ENCODE assay signal across 20 mouse cellular contexts in genomic region chr12:108226941-108227340, GRCm38 (mm10). TPM values are rescaled to one million over a fixed set of nuclear protein-coding genes. Genes with fewer than 3 reads are reported as not detected.
A peak's percentile ranks its signal among the peaks of the same experiment; 100 is the strongest.
DNase-seq lines count a peak whose midpoint lies in the region; ATAC-seq lines count a peak whose summit lies in the region.
"Had no signal": no experiment of that assay in that cellular context is flagged by ENCODE, and none has a peak within 500 bp of the region (broad histone marks: within the 10 kb centered on the region; RNA-seq: fewer than 3 reads in every experiment).

No protein-coding gene starts in this region.

- 92% methylated on average over 12 of the region's 12 CpGs for WGBS in forebrain, embryonic 12.5 days
- WGBS in forebrain, embryonic 14.5 days = 90% methylated on average over 12 of the region's 12 CpGs
- 88% methylated on average over 12 of the region's 12 CpGs for WGBS in midbrain, embryonic 11.5 days
- 91% methylated on average over 12 of the region's 12 CpGs for WGBS in midbrain, embryonic 13.5 days
- WGBS in intestine, embryonic 16.5 days = 88% methylated on average over 12 of the region's 12 CpGs

- no peak overlapping the region for H3K27ac ChIP-seq in forebrain, embryonic 12.5 days
- H3K27ac ChIP-seq in forebrain, embryonic 14.5 days (ENCODE audit: low read depth, low read length) = no peak overlapping the region
- no peak overlapping the region for H3K27ac ChIP-seq in midbrain, embryonic 11.5 days (ENCODE audit: low read depth, low read length)
- no peak overlapping the region for H3K27ac ChIP-seq in midbrain, embryonic 13.5 days
- no peak overlapping the region for H3K27ac ChIP-seq in intestine, embryonic 16.5 days (ENCODE audit: low read length)
- H3K27ac ChIP-seq: embryonic facial prominence, embryonic 15.5 days; limb, embryonic 12.5 days; midbrain, embryonic 15.5 days had no signal

- no peaks in the 10 kb centered on the region for H3K36me3 ChIP-seq in forebrain, embryonic 12.5 days (replicated peaks)
- H3K36me3 ChIP-seq in forebrain, embryonic 14.5 days (ENCODE audit: control insufficient read depth, insufficient read depth, low read length) = no peaks in the 10 kb centered on the region
- H3K36me3 ChIP-seq in midbrain, embryonic 11.5 days (ENCODE audit: control insufficient read depth, insufficient read depth, low read length) = no peaks in the 10 kb centered on the region
- H3K36me3 ChIP-seq in midbrain, embryonic 13.5 days = no peaks in the 10 kb centered on the region
- H3K36me3 ChIP-seq in intestine, embryonic 16.5 days (ENCODE audit: control insufficient read depth, insufficient read depth, low read length) = no peaks in the 10 kb centered on the region
- H3K36me3 ChIP-seq: embryonic facial prominence, embryonic 15.5 days; limb, embryonic 12.5 days; midbrain, embryonic 15.5 days; neural tube, embryonic 13.5 days had no signal

- H3K9me3 ChIP-seq in forebrain, embryonic 12.5 days = no peaks in the 10 kb centered on the region
- H3K9me3 ChIP-seq in forebrain, embryonic 14.5 days (replicated peaks; ENCODE audit: control insufficient read depth, low read length) = no peaks in the 10 kb centered on the region
- H3K9me3 ChIP-seq in midbrain, embryonic 11.5 days (ENCODE audit: control insufficient read depth, low read length) = no peaks in the 10 kb centered on the region
- no peaks in the 10 kb centered on the region for H3K9me3 ChIP-seq in midbrain, embryonic 13.5 days
- no peaks in the 10 kb centered on the region for H3K9me3 ChIP-seq in intestine, embryonic 16.5 days (ENCODE audit: control insufficient read depth, low read length)
- H3K9me3 ChIP-seq: embryonic facial prominence, embryonic 15.5 days; limb, embryonic 12.5 days; midbrain, embryonic 15.5 days; neural tube, embryonic 13.5 days had no signal

- 0 out of 2 replicates have a peak overlapping the region, but pooled peaks have one; percentile 17 for H3K9ac ChIP-seq in forebrain, embryonic 12.5 days
- H3K9ac ChIP-seq in forebrain, embryonic 14.5 days (ENCODE audit: low read length) = no peak overlapping the region
- H3K9ac ChIP-seq in midbrain, embryonic 11.5 days (ENCODE audit: low read length) = no peak overlapping the region
- H3K9ac ChIP-seq in midbrain, embryonic 13.5 days (replicated peaks) = no peak overlapping the region
- no peak overlapping the region for H3K9ac ChIP-seq in intestine, embryonic 16.5 days (ENCODE audit: low read depth, low read length)
- H3K9ac ChIP-seq: embryonic facial prominence, embryonic 15.5 days; limb, embryonic 12.5 days; liver, postnatal 0 days; midbrain, embryonic 15.5 days; neural tube, embryonic 13.5 days had no signal

- no peak for ATAC-seq in forebrain, embryonic 12.5 days (ENCODE audit: low FRiP score)
- no peak for ATAC-seq in forebrain, embryonic 14.5 days
- no peak for ATAC-seq in midbrain, embryonic 11.5 days (ENCODE audit: low FRiP score)
- ATAC-seq in midbrain, embryonic 13.5 days = no peak
- no peak for ATAC-seq in intestine, embryonic 16.5 days
- ATAC-seq: inflammation-experienced regulatory T-cells, adult 6 months; liver, postnatal 0 days; lung, postnatal 0 days; midbrain, embryonic 15.5 days had no signal

- H3K4me1 ChIP-seq in forebrain, embryonic 12.5 days = peaks cover 81% of the 10 kb centered on the region
- peaks cover 26% of the 10 kb centered on the region for H3K4me1 ChIP-seq in forebrain, embryonic 14.5 days (ENCODE audit: control insufficient read depth, insufficient read depth, low read length)
- H3K4me1 ChIP-seq in midbrain, embryonic 11.5 days (ENCODE audit: control insufficient read depth, insufficient read depth, low read length) = peaks cover 38% of the 10 kb centered on the region
- peaks cover 86% of the 10 kb centered on the region for H3K4me1 ChIP-seq in midbrain, embryonic 13.5 days (replicated peaks)
- H3K4me1 ChIP-seq in intestine, embryonic 16.5 days (ENCODE audit: control insufficient read depth, insufficient read depth, low read length) = peaks cover 31% of the 10 kb centered on the region

- DNase-seq in forebrain, embryonic 14.5 days (ENCODE audit: low spot score) = no peak
- DNase-seq in midbrain, embryonic 11.5 days (ENCODE audit: low spot score, missing footprints) = peak; percentile 73
- peak; percentile 89 for DNase-seq in cerebellum, adult 9-10 months
- no peak for DNase-seq in kidney, postnatal 25 days
- DNase-seq: adrenal gland, postnatal 25 days; kidney, adult 8-10 months; kidney, postnatal 14 days; layer of hippocampus, postnatal 36 days; liver, postnatal 0 days had no signal

- no peak overlapping the region for H3K4me2 ChIP-seq in forebrain, embryonic 12.5 days
- no peak overlapping the region for H3K4me2 ChIP-seq in forebrain, embryonic 14.5 days (ENCODE audit: low read length)
- H3K4me2 ChIP-seq in midbrain, embryonic 11.5 days = no peak overlapping the region
- H3K4me2 ChIP-seq in midbrain, embryonic 13.5 days (replicated peaks) = no peak overlapping the region
- no peak overlapping the region for H3K4me2 ChIP-seq in intestine, embryonic 16.5 days (ENCODE audit: low read depth, low read length)
- H3K4me2 ChIP-seq: embryonic facial prominence, embryonic 15.5 days; limb, embryonic 12.5 days; liver, embryonic 11.5 days; midbrain, embryonic 15.5 days; neural tube, embryonic 13.5 days had no signal

- H3K4me3 ChIP-seq in forebrain, embryonic 12.5 days (replicated peaks) = no peak overlapping the region
- no peak overlapping the region for H3K4me3 ChIP-seq in forebrain, embryonic 14.5 days (ENCODE audit: low read depth, low read length)
- no peak overlapping the region for H3K4me3 ChIP-seq in midbrain, embryonic 11.5 days (ENCODE audit: low read depth, low read length)
- no peak overlapping the region for H3K4me3 ChIP-seq in midbrain, embryonic 13.5 days (replicated peaks)
- no peak overlapping the region for H3K4me3 ChIP-seq in intestine, embryonic 16.5 days (ENCODE audit: low read length)
- H3K4me3 ChIP-seq: embryonic facial prominence, embryonic 15.5 days; limb, embryonic 12.5 days; midbrain, embryonic 15.5 days; myocyte; neural tube, embryonic 13.5 days had no signal

- no peaks in the 10 kb centered on the region for H3K27me3 ChIP-seq in forebrain, embryonic 12.5 days
- no peaks in the 10 kb centered on the region for H3K27me3 ChIP-seq in forebrain, embryonic 14.5 days (replicated peaks; ENCODE audit: control insufficient read depth, insufficient read depth, low read length)
- H3K27me3 ChIP-seq in midbrain, embryonic 11.5 days (ENCODE audit: control insufficient read depth, insufficient read depth, low read length) = no peaks in the 10 kb centered on the region
- no peaks in the 10 kb centered on the region for H3K27me3 ChIP-seq in midbrain, embryonic 13.5 days
- H3K27me3 ChIP-seq in intestine, embryonic 16.5 days (replicated peaks; ENCODE audit: control insufficient read depth, insufficient read depth, low read length) = no peaks in the 10 kb centered on the region
- H3K27me3 ChIP-seq: embryonic facial prominence, embryonic 15.5 days; midbrain, embryonic 15.5 days; neural tube, embryonic 13.5 days had no signal

RNA-seq across cellular contexts. Expression of gene Ccnk, which starts 47.6 kb away (rescaled TPM):
- polyA plus RNA-seq in forebrain, embryonic 12.5 days (2016; fragmentation: Nextera tagmentation; extraction: Ambion mirVana) = 4.7 and 5.4 TPM in 2 replicates
- polyA plus RNA-seq in forebrain, embryonic 14.5 days (2014; fragmentation: Nextera tagmentation; extraction: Ambion mirVana) = 8.4 and 10.7 TPM in 2 replicates
- 8.1 and 9.0 TPM in 2 replicates for polyA plus RNA-seq in midbrain, embryonic 11.5 days (2014; fragmentation: Nextera tagmentation; extraction: Ambion mirVana)
- 4.4 and 4.7 TPM in 2 replicates for polyA plus RNA-seq in midbrain, embryonic 13.5 days (2015; fragmentation: Nextera tagmentation; extraction: Ambion mirVana)
- polyA plus RNA-seq in intestine, embryonic 16.5 days (2015; fragmentation: Nextera tagmentation; extraction: Ambion mirVana) = 1.9 and 2.2 TPM in 2 replicates

RNA-seq across cellular contexts. Expression of gene Setd3, which starts 47.8 kb away (rescaled TPM):
- polyA plus RNA-seq in forebrain, embryonic 12.5 days (2016; fragmentation: Nextera tagmentation; extraction: Ambion mirVana) = 103 and 112 TPM in 2 replicates
- polyA plus RNA-seq in forebrain, embryonic 14.5 days (2014; fragmentation: Nextera tagmentation; extraction: Ambion mirVana) = 85.9 and 88.9 TPM in 2 replicates
- 83.3 and 92.0 TPM in 2 replicates for polyA plus RNA-seq in midbrain, embryonic 11.5 days (2014; fragmentation: Nextera tagmentation; extraction: Ambion mirVana)
- 93.6 and 96.6 TPM in 2 replicates for polyA plus RNA-seq in midbrain, embryonic 13.5 days (2015; fragmentation: Nextera tagmentation; extraction: Ambion mirVana)
- 89.8 and 90.8 TPM in 2 replicates for polyA plus RNA-seq in intestine, embryonic 16.5 days (2015; fragmentation: Nextera tagmentation; extraction: Ambion mirVana)

RNA-seq across cellular contexts. Expression of gene Ccdc85c, which starts 48.3 kb away (rescaled TPM):
- 10.7 and 14.7 TPM in 2 replicates for polyA plus RNA-seq in forebrain, embryonic 12.5 days (2016; fragmentation: Nextera tagmentation; extraction: Ambion mirVana)
- polyA plus RNA-seq in forebrain, embryonic 14.5 days (2014; fragmentation: Nextera tagmentation; extraction: Ambion mirVana) = 13.6 and 14.5 TPM in 2 replicates
- polyA plus RNA-seq in midbrain, embryonic 11.5 days (2014; fragmentation: Nextera tagmentation; extraction: Ambion mirVana) = 19.2 and 20.4 TPM in 2 replicates
- 19.5 and 21.5 TPM in 2 replicates for polyA plus RNA-seq in midbrain, embryonic 13.5 days (2015; fragmentation: Nextera tagmentation; extraction: Ambion mirVana)
- 4.8 and 7.1 TPM in 2 replicates for polyA plus RNA-seq in intestine, embryonic 16.5 days (2015; fragmentation: Nextera tagmentation; extraction: Ambion mirVana)

Comparison
In these comparisons a context has a peak if more than half of its experiments do, and no peak if none do; other contexts are left out.
1. DNase-seq: peak in midbrain, embryonic 11.5 days (single experiment) and cerebellum, adult 9-10 months (single experiment); none in forebrain, embryonic 14.5 days (single experiment) and kidney, postnatal 25 days (0 of 2).